Mouse (Mus musculus): ENCODE results near the gene Iqsec1.

- TF ChIP-seq CTCF (IDR thresholded peaks at IDR 0.05; ENCODE audit: low read depth, low read length), result no peak
- TF ChIP-seq GATA1 (IDR thresholded peaks at IDR 0.05; ENCODE audit: borderline replicate concordance, low read length), result no peak
- TF ChIP-seq POLR2AphosphoS5 (IDR thresholded peaks at IDR 0.05; ENCODE audit: insufficient replicate concordance, low read depth, low read length), result no peak
- no peak for TF ChIP-seq GATA2 (IDR thresholded peaks at IDR 0.05; ENCODE audit: borderline replicate concordance, low read depth, low read length)
Observed at GRCm38 (mm10) chr6:90761301-90762056, 227.0 kb downstream of the Iqsec1 start.
